Mouse (Mus musculus): ENCODE measurements around the gene Eif5a. TPM values are rescaled to one million over a fixed set of nuclear protein-coding genes. Genes with fewer than 3 reads are reported as not detected.

The Eif5a gene
- polyA plus RNA-seq, 1 experiment = 618 TPM

GRCm38 (mm10) chr11:69945997-69946891, 24.5 kb upstream of the Eif5a start:
- DNase-seq = no peak
- WGBS = 95% methylated on average over 18 of the region's 18 CpGs
- no peak overlapping the region for H3K4me3 ChIP-seq (ENCODE audit: control insufficient read depth, insufficient read depth, low read length)
- no peak for TF ChIP-seq CTCF (IDR thresholded peaks at IDR 0.05; ENCODE audit: borderline replicate concordance, control insufficient read depth, extremely low read depth, insufficient read depth, low read length, poor library complexity)
- no peak overlapping the region for H3K27ac ChIP-seq (ENCODE audit: control insufficient read depth, insufficient read depth, low read length)
- no peaks in the 10 kb centered on the region for H3K27me3 ChIP-seq (ENCODE audit: control insufficient read depth, insufficient read depth, low read length)
- peaks cover 16% of the 10 kb centered on the region for H3K4me1 ChIP-seq (replicated peaks; ENCODE audit: control insufficient read depth, insufficient read depth, low read length)
- H3K36me3 ChIP-seq (ENCODE audit: control insufficient read depth, insufficient read depth, low read length) = no peaks in the 10 kb centered on the region

GRCm38 (mm10) chr11:69945216-69945615, 23.5 kb upstream of the Eif5a start:
- no peak for DNase-seq
- Histone ChIP-seq H3K27me3 (ENCODE audit: control insufficient read depth, insufficient read depth, low read length) (no peaks in the 10 kb centered on the region), H3K36me3 (ENCODE audit: control insufficient read depth, insufficient read depth, low read length) (no peaks in the 10 kb centered on the region), H3K27ac (ENCODE audit: control insufficient read depth, insufficient read depth, low read length) (no peak overlapping the region), H3K4me3 (ENCODE audit: control insufficient read depth, insufficient read depth, low read length) (no peak overlapping the region), H3K4me1 (replicated peaks; ENCODE audit: control insufficient read depth, insufficient read depth, low read length) (peaks cover 16% of the 10 kb centered on the region)
- TF ChIP-seq POLR2A (IDR thresholded peaks at IDR 0.05; ENCODE audit: control insufficient read depth, extremely low read depth, insufficient read depth, low read length, poor library complexity) = no peak
- 96% methylated on average over 13 of the region's 13 CpGs for WGBS

- no peaks in the 10 kb centered on the region for H3K36me3 ChIP-seq (ENCODE audit: control insufficient read depth, insufficient read depth, low read length)
- H3K27ac ChIP-seq (ENCODE audit: control insufficient read depth, insufficient read depth, low read length) = no peak overlapping the region
- TF ChIP-seq CTCF (IDR thresholded peaks at IDR 0.05; ENCODE audit: borderline replicate concordance, control insufficient read depth, extremely low read depth, insufficient read depth, low read length, poor library complexity) (no peak), POLR2A (IDR thresholded peaks at IDR 0.05; ENCODE audit: control insufficient read depth, extremely low read depth, insufficient read depth, low read length, poor library complexity) (no peak)
- no peaks in the 10 kb centered on the region for H3K27me3 ChIP-seq (ENCODE audit: control insufficient read depth, insufficient read depth, low read length)
- 94% methylated on average over 4 of the region's 4 CpGs for WGBS
- no peak overlapping the region for H3K4me3 ChIP-seq (ENCODE audit: control insufficient read depth, insufficient read depth, low read length)
- H3K4me1 ChIP-seq (replicated peaks; ENCODE audit: control insufficient read depth, insufficient read depth, low read length) = peaks cover 11% of the 10 kb centered on the region
- no peak for DNase-seq
Measured at GRCm38 (mm10) chr11:69940962-69941361, 19.2 kb upstream of the Eif5a start.

- no peak overlapping the region for H3K4me3 ChIP-seq (ENCODE audit: control insufficient read depth, insufficient read depth, low read length)
- DNase-seq = no peak
- peaks cover 19% of the 10 kb centered on the region for H3K4me1 ChIP-seq (replicated peaks; ENCODE audit: control insufficient read depth, insufficient read depth, low read length)
- H3K27me3 ChIP-seq (ENCODE audit: control insufficient read depth, insufficient read depth, low read length) = no peaks in the 10 kb centered on the region
- no peak overlapping the region for H3K27ac ChIP-seq (ENCODE audit: control insufficient read depth, insufficient read depth, low read length)
- 94% methylated on average over 17 of the region's 17 CpGs for WGBS
- TF ChIP-seq POLR2A (IDR thresholded peaks at IDR 0.05; ENCODE audit: control insufficient read depth, extremely low read depth, insufficient read depth, low read length, poor library complexity) (no peak), CTCF (IDR thresholded peaks at IDR 0.05; ENCODE audit: borderline replicate concordance, control insufficient read depth, extremely low read depth, insufficient read depth, low read length, poor library complexity) (no peak)
- no peaks in the 10 kb centered on the region for H3K36me3 ChIP-seq (ENCODE audit: control insufficient read depth, insufficient read depth, low read length)
Measured at GRCm38 (mm10) chr11:69939731-69940130, 18.0 kb upstream of the Eif5a start.

GRCm38 (mm10) chr11:69939181-69939580, 17.4 kb upstream of the Eif5a start:
- Histone ChIP-seq H3K27ac (ENCODE audit: control insufficient read depth, insufficient read depth, low read length) (no peak overlapping the region), H3K4me3 (ENCODE audit: control insufficient read depth, insufficient read depth, low read length) (no peak overlapping the region), H3K36me3 (ENCODE audit: control insufficient read depth, insufficient read depth, low read length) (no peaks in the 10 kb centered on the region), H3K27me3 (ENCODE audit: control insufficient read depth, insufficient read depth, low read length) (no peaks in the 10 kb centered on the region), H3K4me1 (replicated peaks; ENCODE audit: control insufficient read depth, insufficient read depth, low read length) (peaks cover 21% of the 10 kb centered on the region)
- TF ChIP-seq CTCF (IDR thresholded peaks at IDR 0.05; ENCODE audit: borderline replicate concordance, control insufficient read depth, extremely low read depth, insufficient read depth, low read length, poor library complexity) (no peak), POLR2A (IDR thresholded peaks at IDR 0.05; ENCODE audit: control insufficient read depth, extremely low read depth, insufficient read depth, low read length, poor library complexity) (no peak)
- 87% methylated on average over 5 of the region's 5 CpGs for WGBS
- DNase-seq = no peak

GRCm38 (mm10) chr11:69938401-69938979, 16.7 kb upstream of the Eif5a start:
- 86% methylated on average over 9 of the region's 9 CpGs for WGBS
- Histone ChIP-seq H3K4me3 (ENCODE audit: control insufficient read depth, insufficient read depth, low read length) (no peak overlapping the region), H3K27ac (ENCODE audit: control insufficient read depth, insufficient read depth, low read length) (no peak overlapping the region), H3K4me1 (replicated peaks; ENCODE audit: control insufficient read depth, insufficient read depth, low read length) (peaks cover 24% of the 10 kb centered on the region), H3K36me3 (ENCODE audit: control insufficient read depth, insufficient read depth, low read length) (no peaks in the 10 kb centered on the region), H3K27me3 (ENCODE audit: control insufficient read depth, insufficient read depth, low read length) (no peaks in the 10 kb centered on the region)
- DNase-seq = no peak
- TF ChIP-seq CTCF (IDR thresholded peaks at IDR 0.05; ENCODE audit: borderline replicate concordance, control insufficient read depth, extremely low read depth, insufficient read depth, low read length, poor library complexity) (no peak), POLR2A (IDR thresholded peaks at IDR 0.05; ENCODE audit: control insufficient read depth, extremely low read depth, insufficient read depth, low read length, poor library complexity) (no peak)
